Mouse (Mus musculus): Measurements from ENCODE around the gene Gm17359.

- TF ChIP-seq CTCF (IDR thresholded peaks at IDR 0.05; ENCODE audit: low read depth) (no peak), EP300 (IDR thresholded peaks at IDR 0.05; ENCODE audit: low read depth) (no peak)
Observed at GRCm38 (mm10) chr3:79371506-79372195, 35.2 kb downstream of the Gm17359 start.

All from liver, embryonic 14.5 days (tissue).